Mouse (Mus musculus) testis, adult 2 months (tissue): ENCODE data around the gene Dgka. TPM values are rescaled to one million over a fixed set of nuclear protein-coding genes. Genes with fewer than 3 reads are reported as not detected.

Experiments
- H3K27ac ChIP-seq: fragments of 200-500 bp; 2 replicates; pipeline ENCODE4 v1.5.1; 2012; ENCODE audit warnings: low read depth, low read length; ENCODE audit not compliant: control insufficient read depth, insufficient read depth
- H3K27me3 ChIP-seq: fragments of 200-500 bp; 2 replicates; pipeline ENCODE4 v1.6.1; 2012; ENCODE audit warnings: mild to moderate bottlenecking, low read length, moderate library complexity; ENCODE audit not compliant: control insufficient read depth, insufficient read depth
- H3K36me3 ChIP-seq: fragments of 200-500 bp; 2 replicates; pipeline ENCODE4 v1.6.1; 2012; ENCODE audit warnings: mild to moderate bottlenecking, low read length; ENCODE audit not compliant: control insufficient read depth, insufficient read depth
- H3K4me1 ChIP-seq: fragments of 200-500 bp; 2 replicates; pipeline ENCODE4 v1.6.1; 2012; ENCODE audit warnings: low read length; ENCODE audit not compliant: control insufficient read depth, insufficient read depth
- H3K4me3 ChIP-seq: fragments of 200-500 bp; 2 replicates; pipeline ENCODE4 v1.5.1; 2012; ENCODE audit warnings: low read depth, mild to moderate bottlenecking, low read length, moderate library complexity, mixed read lengths; ENCODE audit not compliant: control insufficient read depth
- CTCF ChIP-seq: fragments of 200-500 bp; IDR thresholded peaks from 2 replicates; pipeline ENCODE4 v1.5.1; 2012; ENCODE audit warnings: low read depth, mild to moderate bottlenecking, inconsistent platforms, low read length, moderate library complexity; ENCODE audit not compliant: control insufficient read depth, insufficient read depth, insufficient replicate concordance
- POLR2A ChIP-seq: fragments of 200-500 bp; IDR thresholded peaks from 2 replicates; pipeline ENCODE4 v1.6.1; 2012; ENCODE audit warnings: low read depth, mild to moderate bottlenecking, inconsistent platforms, low read length, moderate library complexity; ENCODE audit not compliant: control insufficient read depth
- polyA plus RNA-seq: library from polyadenylated mRNA; depleted of rRNA; stranded (reverse); fragments of >200 nt; gene quantifications from 2 replicates; pipeline ENCODE4 v1.2.3, GENCODE M21; 2012; rRNA removed

Dgka gene
- polyA plus RNA-seq = 124 TPM in 2 replicates

DNA sequence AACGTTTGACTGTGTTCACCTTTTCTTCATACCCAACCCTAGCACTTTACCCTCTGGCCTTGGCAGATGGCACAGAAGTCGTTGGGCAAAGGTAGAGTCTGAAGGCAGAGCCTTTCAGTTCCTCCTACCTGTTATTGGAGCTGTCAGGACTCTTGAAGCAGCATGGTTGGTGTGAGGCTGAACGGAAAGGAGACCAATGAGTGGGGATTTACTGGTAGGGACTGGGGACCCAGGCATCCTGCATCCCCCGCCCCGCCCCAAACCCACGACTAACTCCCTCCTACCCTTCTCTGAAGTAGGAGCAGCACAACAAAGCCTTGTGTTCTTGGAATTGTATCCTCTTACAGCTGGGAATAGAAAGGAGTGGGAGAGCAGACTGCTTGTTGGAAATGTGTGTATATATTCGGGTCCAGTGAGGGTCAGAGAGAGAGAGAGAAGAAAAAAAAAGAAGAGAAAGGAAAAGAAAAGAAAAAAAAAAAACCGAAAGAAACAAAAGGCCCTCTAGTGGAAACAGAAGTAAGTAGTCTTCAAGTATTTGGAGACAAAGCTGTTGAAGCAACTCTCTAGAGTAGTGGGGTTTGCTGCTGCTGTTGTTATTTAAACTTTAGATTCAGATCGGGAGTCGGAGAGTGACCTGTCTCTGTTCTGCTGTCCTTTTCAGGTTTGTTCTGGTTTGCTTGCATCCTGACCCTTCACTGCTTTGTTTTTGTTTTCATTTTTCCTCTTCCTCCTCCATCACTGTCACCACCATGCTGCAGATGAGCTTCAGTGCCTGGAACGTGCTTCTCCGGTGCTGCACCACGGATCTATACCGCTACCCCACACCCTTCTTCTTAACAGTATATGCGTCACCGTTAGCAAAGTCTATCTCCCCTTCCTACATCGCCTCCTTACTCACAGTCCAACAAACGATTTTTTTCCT is at the start of gene Dgka:
Dgka (minus strand) TSS at position 176 of the 922 bp plus-strand sequence.
- no peak for TF ChIP-seq CTCF
- no peak for TF ChIP-seq POLR2A
- H3K36me3 ChIP-seq = no peaks in the 10 kb centered on the region
- peaks cover 14% of the 10 kb centered on the region for H3K4me1 ChIP-seq
- H3K4me3 ChIP-seq = peak within 1 kb of the TSS; percentile 89
- H3K27ac ChIP-seq = peak within 1 kb of the TSS; percentile 64
- no peaks in the 10 kb centered on the region for H3K27me3 ChIP-seq

- no peak overlapping the region for H3K27ac ChIP-seq
- H3K36me3 ChIP-seq = no peaks in the 10 kb centered on the region
- H3K4me1 ChIP-seq = no peaks in the 10 kb centered on the region; the same call in 1 of the 2 replicates
- TF ChIP-seq POLR2A (no peak), CTCF (no peak)
- peak overlapping the region; percentile 9; the same call in 1 of the 2 replicates for H3K4me3 ChIP-seq
- no peaks in the 10 kb centered on the region for H3K27me3 ChIP-seq
Observed at GRCm38 (mm10) chr10:128794391-128794790, 49.7 kb upstream of the Dgka start.

DNA sequence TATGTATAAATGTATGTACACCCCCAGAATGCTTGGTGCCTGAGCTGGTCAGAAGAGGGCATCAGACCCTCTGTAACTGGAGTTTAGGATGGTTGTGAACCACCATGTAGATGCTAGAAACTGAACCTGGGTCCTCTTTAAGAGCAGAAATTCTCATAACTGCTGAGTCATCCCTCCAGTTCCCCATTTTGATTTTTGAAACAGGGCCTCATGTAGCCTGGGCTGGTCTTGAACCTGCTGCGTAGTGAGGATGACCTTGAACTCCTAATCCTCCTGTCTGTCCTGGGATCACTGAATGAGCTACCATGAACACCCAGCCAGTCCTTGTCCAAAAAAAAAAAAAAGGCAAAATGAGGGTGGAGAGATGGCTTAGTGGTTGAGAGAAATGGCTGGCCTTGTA is 48.6 kb upstream of the Dgka start:
- Histone ChIP-seq H3K4me1 (no peaks in the 10 kb centered on the region; the same call in 1 of the 2 replicates), H3K36me3 (no peaks in the 10 kb centered on the region), H3K27me3 (no peaks in the 10 kb centered on the region), H3K4me3 (no peak overlapping the region), H3K27ac (no peak overlapping the region)
- TF ChIP-seq POLR2A (no peak), CTCF (no peak)

GRCm38 (mm10) chr10:128792041-128792440 is 47.4 kb upstream of the Dgka start:
- Histone ChIP-seq H3K27ac (no peak overlapping the region), H3K27me3 (no peaks in the 10 kb centered on the region), H3K36me3 (no peaks in the 10 kb centered on the region), H3K4me1 (no peaks in the 10 kb centered on the region; the same call in 1 of the 2 replicates), H3K4me3 (no peak overlapping the region)
- no peak for TF ChIP-seq CTCF
- TF ChIP-seq POLR2A = no peak

DNA sequence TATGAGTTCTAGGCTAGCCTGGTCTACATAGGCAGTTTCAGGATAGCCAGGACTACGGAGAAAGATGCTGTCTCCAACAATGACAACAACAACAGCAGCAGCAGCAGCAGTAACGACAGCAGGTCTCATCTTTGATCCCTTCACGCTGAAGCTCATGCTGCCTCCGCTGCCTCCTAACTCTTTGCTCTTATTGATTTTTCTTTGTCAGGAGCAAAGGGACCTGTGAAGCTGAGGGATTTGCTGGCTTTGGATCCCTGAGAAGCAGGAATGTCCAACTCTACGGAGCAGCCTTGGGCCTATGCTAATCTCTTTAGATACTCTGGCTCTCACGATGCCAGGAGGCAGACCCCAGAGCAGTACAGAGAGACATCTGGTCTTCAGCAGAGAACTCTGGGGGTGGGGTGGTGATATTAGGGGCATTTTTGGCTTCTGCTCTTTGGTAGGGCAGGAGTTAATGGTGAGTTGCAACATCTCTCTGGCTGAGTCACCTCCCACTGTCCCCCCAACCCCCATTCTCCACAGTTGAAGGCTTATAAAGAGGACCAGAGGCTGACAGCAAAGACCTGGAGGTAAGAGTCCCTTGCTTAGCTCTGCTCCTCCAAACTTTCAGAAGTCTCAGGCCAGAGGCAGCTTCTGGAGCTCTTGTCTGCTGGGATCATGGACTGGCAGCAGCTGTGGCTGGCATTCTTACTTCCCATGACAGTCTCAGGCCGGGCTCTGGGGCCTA is 45.9 kb upstream of the Dgka start, which contains the start of gene Mmp19:
Mmp19 (plus strand) TSS at position 513 of the 727 bp plus-strand sequence.
- H3K4me1 ChIP-seq = no peaks in the 10 kb centered on the region; the same call in 1 of the 2 replicates
- H3K4me3 ChIP-seq = no peak within 1 kb of the TSS
- H3K27ac ChIP-seq = no peak within 1 kb of the TSS
- no peak for TF ChIP-seq CTCF
- TF ChIP-seq POLR2A = no peak
- no peaks in the 10 kb centered on the region for H3K27me3 ChIP-seq
- H3K36me3 ChIP-seq = no peaks in the 10 kb centered on the region

DNA sequence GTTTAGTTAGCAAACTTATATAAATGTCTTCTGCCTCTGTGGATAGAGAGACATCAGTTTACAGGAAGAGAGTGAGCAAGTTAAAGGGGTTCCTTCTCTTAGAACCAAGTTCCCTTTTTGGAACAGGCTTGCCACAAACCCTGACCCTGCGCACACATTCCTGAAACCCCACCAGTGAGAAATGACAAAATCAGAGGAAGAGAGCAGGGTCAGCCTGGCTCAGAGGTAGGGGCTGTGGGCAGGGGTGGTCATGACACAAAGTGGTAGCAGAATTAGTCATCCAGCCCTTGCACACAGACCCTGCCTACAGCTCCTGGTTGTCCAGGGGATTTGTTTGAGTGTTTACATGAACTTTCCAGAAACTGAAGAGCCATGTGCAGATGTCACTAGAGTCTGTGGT is 35.5 kb upstream of the Dgka start:
- Histone ChIP-seq H3K27me3 (no peaks in the 10 kb centered on the region), H3K36me3 (no peaks in the 10 kb centered on the region), H3K4me3 (no peak overlapping the region), H3K27ac (no peak overlapping the region), H3K4me1 (no peaks in the 10 kb centered on the region; the same call in 1 of the 2 replicates)
- TF ChIP-seq CTCF = no peak
- TF ChIP-seq POLR2A = no peak
